Mouse (Mus musculus) c-Kit-negative CD71-positive TER-119-positive erythroid progenitor cells, embryonic 14.5 days (primary cell): ENCODE measurements around the gene Ror1.

Experiments
- DNase-seq: peaks from one replicate; pipeline ENCODE4 v3.0.0-alpha.2; 2013; ENCODE audit warnings: low read depth, low spot score

Ror1 gene

DNA sequence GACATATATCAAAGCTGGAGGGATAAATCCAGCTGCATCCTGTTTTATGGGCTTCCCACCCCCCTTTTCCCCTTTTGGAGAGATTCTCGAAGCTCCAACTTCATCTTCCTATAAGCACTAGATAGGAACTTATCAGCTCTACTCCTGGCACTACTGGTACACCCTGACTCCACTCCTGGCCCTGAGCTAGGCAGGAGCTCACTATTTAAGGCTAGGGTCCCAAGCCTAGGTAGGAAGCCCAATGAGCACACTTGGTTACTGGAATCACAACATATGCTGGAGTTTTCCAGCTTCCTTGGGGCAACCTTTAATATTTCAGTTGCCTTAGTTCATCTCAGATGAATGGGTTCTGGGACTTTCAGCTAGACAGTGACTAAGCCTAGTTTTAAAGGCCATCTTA, 156.5 kb downstream of the Ror1 start:
- DNase-seq, result no peak

DNA sequence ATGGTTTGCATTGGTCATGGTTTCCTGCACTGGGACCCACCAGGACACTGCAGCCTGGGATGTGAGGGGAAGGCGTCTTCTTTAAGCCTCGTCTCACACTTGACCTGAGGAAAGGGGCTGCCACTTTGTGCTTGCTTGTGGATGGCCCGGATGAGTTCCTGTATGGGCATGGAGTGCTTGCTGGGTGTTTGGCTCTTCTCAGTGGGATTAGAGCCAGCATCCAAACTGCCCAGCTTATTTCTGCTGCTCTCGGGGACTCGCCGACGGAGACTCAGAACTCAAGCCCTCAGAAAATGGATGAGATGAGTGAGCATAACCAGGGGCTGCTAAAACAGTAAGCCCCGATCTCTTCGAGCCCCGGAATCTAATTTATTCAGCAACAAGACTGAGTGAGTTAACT, 157.1 kb downstream of the Ror1 start:
- no peak for DNase-seq

DNA sequence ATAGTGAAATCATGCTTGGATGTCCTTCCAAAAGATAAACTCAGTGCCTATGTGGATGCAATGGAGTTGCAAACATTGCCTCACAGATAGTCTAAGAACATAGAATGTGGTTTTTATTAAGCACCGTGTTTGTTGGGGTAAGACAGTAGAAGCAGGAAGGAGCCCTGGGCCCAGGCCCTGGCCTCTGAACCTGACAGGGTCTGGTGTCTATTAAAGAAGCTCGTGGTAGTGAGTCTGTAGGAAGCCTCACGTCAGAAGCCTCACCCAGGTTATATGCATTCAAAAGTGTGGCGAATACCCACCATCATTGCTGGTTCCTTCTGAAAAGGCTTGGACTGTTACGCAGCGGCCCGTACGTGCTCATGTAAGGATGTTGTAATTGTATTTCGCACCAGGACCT, 157.8 kb downstream of the Ror1 start:
- DNase-seq, result no peak

- no peak for DNase-seq
Observed at GRCm38 (mm10) chr4:100253831-100254230, 158.2 kb downstream of the Ror1 start.

- DNase-seq, result no peak
Observed at GRCm38 (mm10) chr4:100258462-100258861, 162.9 kb downstream of the Ror1 start.

DNA sequence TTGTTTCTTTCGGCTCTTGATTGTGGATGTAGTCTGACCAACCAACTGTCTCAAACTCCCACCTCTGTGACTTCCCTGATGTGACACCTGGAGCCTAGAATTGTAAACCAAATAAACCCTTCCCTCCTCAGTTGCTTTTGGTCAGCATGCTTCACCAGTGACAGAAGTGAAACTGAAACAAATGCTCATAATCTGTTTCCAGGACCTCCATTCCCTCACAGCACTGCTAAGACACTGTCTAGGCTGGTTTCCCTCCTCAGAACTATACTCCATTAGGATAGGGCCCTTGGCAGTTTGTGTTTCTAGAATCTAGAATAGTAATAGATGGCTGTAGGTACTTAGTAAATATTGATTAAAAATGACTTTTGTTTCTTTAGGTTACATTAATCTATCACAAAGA, 168.3 kb downstream of the Ror1 start:
- DNase-seq, result no peak

GRCm38 (mm10) chr4:100271059-100271735, 175.6 kb downstream of the Ror1 start:
- no peak for DNase-seq

GRCm38 (mm10) chr4:100271736-100272127, 176.1 kb downstream of the Ror1 start:
- DNase-seq, result no peak

DNA sequence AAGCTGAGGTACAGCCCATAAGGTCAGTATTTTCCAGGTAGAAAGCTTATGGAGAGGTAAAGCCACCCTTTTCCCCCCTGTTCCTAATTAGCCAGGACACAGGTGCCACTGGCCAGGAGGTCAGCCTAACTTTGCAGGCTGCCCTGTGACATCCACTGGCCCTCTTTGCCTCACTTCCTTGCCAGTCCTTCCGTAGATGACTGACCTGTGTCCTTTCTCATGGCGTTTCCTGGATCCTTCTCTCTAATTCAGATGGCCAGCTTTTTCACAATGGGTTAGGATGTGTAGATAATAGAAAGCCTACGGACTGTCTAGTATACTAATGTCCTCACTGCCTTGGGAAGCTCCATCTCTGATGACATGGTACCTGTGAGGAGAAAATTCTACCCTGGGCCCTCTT, 177.8 kb downstream of the Ror1 start:
- DNase-seq, result no peak

DNA sequence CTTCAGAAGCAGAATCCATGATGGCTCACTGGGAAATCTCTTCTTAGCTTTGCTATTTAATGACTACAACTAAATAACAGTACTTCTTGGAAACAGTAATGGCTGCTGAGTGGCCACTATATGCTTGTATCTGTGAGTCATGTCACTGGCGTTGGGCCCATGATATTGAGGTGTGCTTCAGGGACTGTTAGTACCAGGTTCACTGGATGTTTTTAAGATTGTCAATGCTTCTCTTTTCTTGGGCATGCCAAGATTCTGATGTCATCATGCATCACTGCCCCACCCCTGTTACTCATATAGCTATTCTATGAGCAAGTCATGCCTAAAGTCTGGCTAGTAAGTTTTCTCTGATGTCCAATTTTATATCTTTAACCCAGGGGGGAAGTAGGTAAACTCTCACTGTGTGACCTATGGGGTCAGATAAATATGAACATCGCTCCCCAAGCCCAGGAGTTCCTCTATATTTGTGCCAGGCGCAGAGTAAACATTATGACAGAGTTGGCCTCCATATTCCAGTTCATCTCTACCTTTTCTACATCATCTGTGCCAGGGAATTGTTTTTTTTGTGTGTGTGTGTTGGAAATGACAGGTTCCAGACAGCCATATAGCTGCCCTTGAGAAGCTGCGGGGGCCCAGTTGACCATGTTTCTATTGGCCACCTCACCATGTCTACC, 178.4 kb downstream of the Ror1 start:
- no peak for DNase-seq

DNA sequence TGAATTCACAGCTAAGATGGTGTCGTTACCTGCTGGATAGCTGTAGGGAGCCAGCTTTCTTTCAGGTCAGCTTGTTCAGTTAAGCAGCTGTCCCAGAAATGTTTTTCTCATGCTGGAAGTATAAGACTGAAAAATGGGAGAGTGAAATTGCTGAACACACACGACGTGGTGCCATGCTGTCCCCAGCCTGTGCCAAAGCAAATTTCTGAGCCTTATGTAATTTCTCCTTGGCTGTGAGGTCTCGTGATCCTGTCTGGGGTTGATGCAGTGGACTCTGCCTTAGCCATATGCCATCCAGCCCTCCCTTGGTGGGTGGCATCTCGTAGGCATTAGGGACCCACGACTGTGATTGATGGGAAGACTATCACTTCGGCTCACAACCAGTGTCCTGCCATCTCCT, 180.9 kb downstream of the Ror1 start:
- DNase-seq, result no peak

DNA sequence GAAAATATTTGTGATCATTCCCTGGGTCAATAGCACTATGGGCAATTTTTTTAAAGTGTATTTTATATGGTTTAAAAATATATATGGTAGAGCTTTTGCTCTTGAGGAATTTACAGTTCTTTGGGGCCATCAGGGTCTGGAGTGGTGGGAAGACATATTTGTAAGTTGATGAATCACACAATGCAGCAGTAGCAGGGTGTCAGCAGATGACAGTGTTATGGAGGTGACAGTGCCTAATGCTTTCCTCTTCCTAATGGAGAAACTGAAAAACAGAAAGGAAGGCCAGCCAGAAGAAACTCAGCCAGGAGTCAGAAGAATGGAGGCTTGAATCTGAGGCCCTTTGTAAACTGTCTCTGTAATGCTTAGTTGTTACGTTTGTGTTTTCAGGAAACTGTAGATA, 181.4 kb downstream of the Ror1 start:
- DNase-seq, result no peak

GRCm38 (mm10) chr4:100283171-100283880, 187.7 kb downstream of the Ror1 start:
- no peak for DNase-seq

DNA sequence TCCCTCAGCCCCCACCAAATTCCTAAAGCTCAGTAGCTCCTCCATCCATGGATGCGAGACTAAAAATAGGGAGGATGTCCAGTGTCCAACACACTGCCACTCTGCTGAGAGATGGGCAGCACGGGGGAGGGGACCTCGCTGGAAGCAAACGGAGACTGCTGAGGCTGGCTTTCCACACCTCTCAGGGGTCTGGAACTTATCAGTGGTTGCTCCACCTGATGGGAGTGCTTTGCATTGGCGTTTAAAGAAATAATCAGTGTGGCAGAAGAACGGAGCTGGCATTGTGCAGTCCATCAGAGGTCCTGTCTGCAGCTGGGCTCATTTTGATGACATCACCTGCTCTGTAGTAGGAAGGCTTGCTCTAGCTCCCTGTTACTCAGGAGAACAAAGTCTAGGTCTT, 188.9 kb downstream of the Ror1 start:
- no peak for DNase-seq

DNA sequence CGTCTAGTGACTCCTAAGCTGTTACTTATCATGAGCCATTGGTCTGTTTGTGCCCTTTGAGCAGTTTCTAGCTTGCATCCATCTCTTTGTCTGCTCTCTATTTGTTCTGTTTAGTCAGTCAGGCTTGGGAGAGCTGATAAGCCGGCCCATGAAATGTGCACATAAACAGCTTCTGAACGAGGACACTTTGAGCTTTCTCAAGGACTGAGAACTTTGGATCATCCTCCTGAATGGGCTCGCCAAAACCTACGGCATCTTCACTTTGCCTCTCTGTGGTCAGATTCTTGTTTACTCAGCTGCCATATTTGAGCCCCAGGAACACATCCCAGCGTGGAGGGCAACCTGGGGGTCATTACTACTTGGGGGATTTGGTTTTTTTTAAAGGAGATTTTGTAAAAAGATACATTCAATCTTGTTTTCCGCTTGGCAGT, 190.5 kb downstream of the Ror1 start:
- DNase-seq, result no peak

DNA sequence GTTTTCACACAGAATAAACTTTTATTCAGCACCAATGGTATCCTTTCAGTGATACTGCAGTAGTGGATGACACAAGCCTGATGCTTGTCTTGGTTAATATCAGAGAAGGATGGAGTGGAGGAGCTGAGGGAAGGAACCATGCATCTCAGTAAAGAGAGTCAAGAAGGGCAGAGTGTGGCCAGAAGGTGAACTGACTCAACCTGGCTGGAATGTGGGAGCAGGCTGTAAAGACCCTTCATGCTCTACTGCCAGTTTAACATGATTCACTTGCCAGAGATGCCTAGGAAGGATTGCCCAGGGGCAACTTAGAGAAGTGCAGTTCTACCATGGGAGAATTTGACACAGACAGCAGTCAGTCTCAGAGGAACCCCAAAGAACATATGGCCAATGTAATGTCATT, 191.2 kb downstream of the Ror1 start:
- DNase-seq, result no peak

DNA sequence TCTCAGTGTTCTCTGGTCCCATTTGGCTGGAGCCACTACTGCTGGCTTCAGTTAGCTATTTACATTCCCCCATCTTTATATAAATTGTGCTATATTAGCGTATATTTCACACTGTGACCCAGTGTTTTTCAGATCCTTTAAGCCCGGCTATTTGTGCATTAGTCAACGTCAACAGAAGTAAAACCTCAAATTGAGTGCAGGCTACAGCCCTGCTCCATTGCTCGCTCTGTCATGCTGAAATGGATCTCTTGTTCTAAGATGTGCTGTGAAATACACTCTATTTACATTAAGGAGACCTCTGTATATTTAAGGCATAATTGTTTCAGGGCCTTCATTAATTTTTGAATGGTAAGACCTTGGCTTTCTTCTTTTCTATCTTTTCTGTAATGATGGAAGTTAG, 192.2 kb downstream of the Ror1 start:
- no peak for DNase-seq

- DNase-seq, result no peak
Observed at GRCm38 (mm10) chr4:100291015-100291651, 195.5 kb downstream of the Ror1 start.

DNA sequence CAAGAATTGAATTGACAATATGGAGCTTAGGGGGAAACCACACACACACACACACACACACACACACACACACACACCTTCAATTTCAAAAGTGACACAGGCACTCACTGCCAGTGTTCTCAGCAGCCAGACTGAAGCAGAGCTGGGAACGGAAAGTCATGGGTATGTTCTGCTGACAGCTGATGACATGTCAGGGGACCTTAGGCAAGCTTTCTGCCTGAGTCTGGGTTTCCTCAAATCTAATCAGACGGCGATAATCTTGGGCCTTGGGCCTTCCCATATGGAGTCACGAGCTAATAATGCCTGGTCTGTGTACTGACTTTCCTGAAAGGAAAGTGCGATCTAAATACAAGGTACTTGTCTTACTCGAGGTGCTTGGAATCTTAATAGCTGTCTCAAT, 202.1 kb downstream of the Ror1 start:
- DNase-seq, result no peak

- DNase-seq, result no peak
Observed at GRCm38 (mm10) chr4:100298566-100298965, 203.0 kb downstream of the Ror1 start.

DNA sequence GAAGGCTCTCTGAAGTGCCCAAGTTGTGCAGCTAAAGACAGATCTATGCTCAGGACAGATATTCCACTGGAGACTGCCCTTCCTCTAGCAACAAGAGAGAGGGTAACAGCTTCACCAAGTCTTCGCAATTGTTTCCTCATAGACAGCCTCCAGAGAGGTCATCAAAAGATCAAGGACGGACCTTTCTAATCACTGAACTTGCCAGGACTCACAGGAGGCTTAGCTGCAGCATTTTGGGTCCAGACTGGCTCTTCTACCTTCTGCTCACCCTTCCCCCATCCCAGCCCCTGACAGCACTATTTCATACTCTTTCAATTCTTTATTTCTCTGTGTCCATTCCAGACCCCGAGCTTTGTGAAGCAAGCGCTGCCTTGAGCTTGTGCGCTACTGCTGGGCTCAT, 204.6 kb downstream of the Ror1 start:
- no peak for DNase-seq

GRCm38 (mm10) chr4:100301423-100301822, 205.8 kb downstream of the Ror1 start:
- no peak for DNase-seq
